Mouse (Mus musculus) megakaryocyte, embryonic 14.5 days (primary cell): Measurements from ENCODE around the gene Tef.
A peak's percentile ranks its signal among the peaks of the same experiment; 100 is the strongest.

ENCODE experiments used
- FLI1 ChIP-seq: IDR thresholded peaks from 2 replicates; pipeline ENCODE4 v1.6.1; 2012; ENCODE audit warnings: low read length, inconsistent platforms, mixed read lengths
- GATA1 ChIP-seq: IDR thresholded peaks from 3 replicates; pipeline ENCODE4 v1.6.1; 2012; ENCODE audit warnings: mixed read lengths, low read length, inconsistent platforms, borderline replicate concordance

DNA sequence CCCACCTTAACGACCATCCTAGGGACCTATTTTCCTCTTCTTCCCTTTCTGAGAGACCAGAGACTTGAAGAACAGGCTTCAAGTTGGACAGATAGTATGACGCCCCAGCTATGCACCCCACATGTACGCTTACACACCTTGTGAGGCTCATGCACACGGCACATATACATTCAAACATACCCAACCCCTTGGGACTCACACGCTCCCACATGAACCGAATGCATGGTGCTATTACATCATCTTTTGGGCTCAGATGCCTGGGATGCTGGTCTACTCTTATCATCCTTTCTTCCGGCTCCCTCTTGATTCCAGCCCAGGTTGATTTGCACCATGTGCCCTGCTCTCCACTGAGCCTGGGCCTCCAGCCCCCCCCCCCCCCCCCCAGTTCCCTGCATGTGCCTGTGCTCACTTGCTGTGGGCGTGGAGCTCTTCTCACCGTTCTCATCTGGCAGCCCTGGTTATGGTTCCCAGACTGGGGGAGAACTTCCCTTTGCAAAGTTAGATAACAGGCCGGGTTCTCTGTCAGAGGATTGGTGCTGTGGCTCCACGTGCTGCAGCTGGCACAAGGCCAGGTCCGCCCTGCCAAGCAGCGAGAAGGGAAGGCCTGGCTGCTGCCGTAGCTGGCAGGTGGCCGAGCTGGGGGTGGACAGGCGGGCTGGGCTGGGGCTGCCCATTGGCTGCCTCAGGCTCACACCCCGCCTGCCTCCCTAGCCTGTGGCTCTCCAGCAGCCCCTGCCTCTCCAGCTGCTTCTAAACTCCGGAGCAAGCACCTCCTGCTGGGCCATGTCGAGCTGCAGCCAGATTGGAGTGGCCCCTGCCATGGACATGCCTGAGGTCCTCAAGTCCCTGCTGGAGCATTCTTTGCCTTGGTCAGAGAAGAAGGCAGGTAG, at the start of gene Tef:
- peak; percentile 18; the same call in 1 of the 3 replicates for TF ChIP-seq GATA1
- no peak for TF ChIP-seq FLI1
